Mouse (Mus musculus) central nervous system, embryonic 11.5 days (tissue): ENCODE results near the gene Rilpl1. TPM values are rescaled to one million over a fixed set of nuclear protein-coding genes. Genes with fewer than 3 reads are reported as not detected.

Experiments used
- polyA plus RNA-seq: library from polyadenylated mRNA; depleted of rRNA; stranded (reverse); fragments of >200 nt; gene quantifications from 2 replicates; pipeline ENCODE4 v1.2.3, GENCODE M21; 2012; rRNA removed

Gene Rilpl1
- 19.3 and 23.0 TPM in 2 replicates for polyA plus RNA-seq

GRCm38 (mm10) chr5:124530655-124531582 is at the start of gene Rilpl1:
TSS of gene Rilpl1 (minus strand) at chr5:124531391.

GRCm38 (mm10) chr5:124578633-124579317 is 47.6 kb upstream of the Rilpl1 start, which contains the start of the genes Eif2b1 and Gtf2h3:
TSS of gene Eif2b1 (minus strand) at chr5:124579131.
TSS of gene Gtf2h3 (plus strand) at chr5:124579140.

GRCm38 (mm10) chr5:124552558-124553307 is 21.5 kb upstream of the Rilpl1 start, which contains the start of gene Ddx55:
TSS of gene Ddx55 (plus strand) at chr5:124552864.

GRCm38 (mm10) chr5:124540383-124540786 is 9.2 kb upstream of the Rilpl1 start, which contains the start of gene Tmed2:
TSS of gene Tmed2 (plus strand) at chr5:124540695.

GRCm38 (mm10) chr5:124482966-124483654 is 48.1 kb downstream of the Rilpl1 start, which contains the start of gene Snrnp35:
TSS of gene Snrnp35 (plus strand) at chr5:124483134.

Other genes with a start within 250 kb of the Rilpl1 start
- 20.7 and 22.5 TPM in 2 replicates for gene Mphosph9, start 203.4 kb downstream of the Rilpl1 start, polyA plus RNA-seq
- 14.9 and 15.1 TPM in 2 replicates for gene 2810006K23Rik, start 203.3 kb downstream of the Rilpl1 start, polyA plus RNA-seq
- 528 and 751 TPM in 2 replicates for gene Cdk2ap1, start 168.3 kb downstream of the Rilpl1 start, polyA plus RNA-seq
- gene Sbno1, start 105.4 kb downstream of the Rilpl1 start, polyA plus RNA-seq: 54.9 and 61.7 TPM in 2 replicates
- 107 and 142 TPM in 2 replicates for gene Kmt5a, start 91.5 kb downstream of the Rilpl1 start, polyA plus RNA-seq
- gene Rilpl2, start 53.0 kb downstream of the Rilpl1 start, polyA plus RNA-seq: 20.8 and 22.7 TPM in 2 replicates
- gene Snrnp35, start 48.3 kb downstream of the Rilpl1 start, polyA plus RNA-seq: 19.5 and 35.7 TPM in 2 replicates
- 115 and 224 TPM in 2 replicates for gene Tmed2, start 9.3 kb upstream of the Rilpl1 start, polyA plus RNA-seq
- gene Ddx55, start 21.5 kb upstream of the Rilpl1 start, polyA plus RNA-seq: 23.1 and 35.3 TPM in 2 replicates
- gene Eif2b1, start 47.7 kb upstream of the Rilpl1 start, polyA plus RNA-seq: 38.9 and 52.8 TPM in 2 replicates
- gene Gtf2h3, start 47.7 kb upstream of the Rilpl1 start, polyA plus RNA-seq: 94.2 and 109 TPM in 2 replicates
- gene Atp6v0a2, start 97.2 kb upstream of the Rilpl1 start, polyA plus RNA-seq: 29.3 and 36.7 TPM in 2 replicates
- 0.29 and 0.48 TPM in 2 replicates for gene Dnah10, start 193.7 kb upstream of the Rilpl1 start, polyA plus RNA-seq